Mouse (Mus musculus) gastrocnemius, adult 2 months (tissue): ENCODE data around the gene Hes6. TPM values are rescaled to one million over a fixed set of nuclear protein-coding genes. Genes with fewer than 3 reads are reported as not detected.
A peak's percentile ranks its signal among the peaks of the same experiment; 100 is the strongest.

Source experiments
- DNase-seq: peaks from one replicate; pipeline ENCODE4 v3.0.0; 2022
- H3K27ac ChIP-seq: fragments of 200-600 bp; 2 replicates; pipeline ENCODE4 v1.8.1; 2022; ENCODE audit warnings: mild to moderate bottlenecking
- H3K4me3 ChIP-seq: fragments of 200-600 bp; 2 replicates; pipeline ENCODE4 v1.8.1; 2022; ENCODE audit warnings: mild to moderate bottlenecking, moderate library complexity
- CTCF ChIP-seq: fragments of 200-600 bp; IDR thresholded peaks from 2 replicates; pipeline ENCODE4 v1.8.1; 2022; ENCODE audit warnings: antibody characterized with exemption, mild to moderate bottlenecking, moderate library complexity
- intact Hi-C: fragments of 180-260 bp; cut with DNase I; formaldehyde crosslinking; loops from one replicate; pipeline ENCODE4 v1.15.1; 2025
- total RNA-seq, 2 experiments: library from RNA; stranded (reverse); gene quantifications; 2 replicates each; pipeline ENCODE4 v1.2.3; 2021

Hes6 gene
- total RNA-seq, 2 experiments from 2014 or later = 4.4 to 7.9 TPM

DNA sequence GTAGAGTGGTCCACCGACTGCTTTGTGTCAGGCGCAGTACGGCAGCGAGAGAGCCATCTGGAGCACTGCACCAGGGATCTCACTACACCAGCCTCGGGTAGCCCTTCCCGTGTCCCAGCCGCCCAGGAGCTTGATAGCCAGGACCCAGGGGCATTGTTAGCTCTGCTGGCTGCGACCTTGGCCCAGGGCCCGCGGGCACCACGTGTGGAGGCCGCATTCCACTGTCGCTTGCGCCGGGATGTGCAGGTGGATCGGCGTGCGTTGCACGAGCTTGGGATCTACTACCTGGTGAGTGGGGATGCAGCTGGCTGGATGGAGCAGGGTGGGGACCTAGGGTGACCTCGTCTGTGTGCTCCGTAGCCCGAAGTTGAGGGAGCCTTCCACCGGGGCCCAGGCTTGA is 43.8 kb downstream of the Hes6 start:
- no peak overlapping the region for H3K4me3 ChIP-seq
- intact Hi-C loops = no loop called here
- TF ChIP-seq CTCF = no peak
- DNase-seq = no peak
- H3K27ac ChIP-seq = no peak overlapping the region

DNA sequence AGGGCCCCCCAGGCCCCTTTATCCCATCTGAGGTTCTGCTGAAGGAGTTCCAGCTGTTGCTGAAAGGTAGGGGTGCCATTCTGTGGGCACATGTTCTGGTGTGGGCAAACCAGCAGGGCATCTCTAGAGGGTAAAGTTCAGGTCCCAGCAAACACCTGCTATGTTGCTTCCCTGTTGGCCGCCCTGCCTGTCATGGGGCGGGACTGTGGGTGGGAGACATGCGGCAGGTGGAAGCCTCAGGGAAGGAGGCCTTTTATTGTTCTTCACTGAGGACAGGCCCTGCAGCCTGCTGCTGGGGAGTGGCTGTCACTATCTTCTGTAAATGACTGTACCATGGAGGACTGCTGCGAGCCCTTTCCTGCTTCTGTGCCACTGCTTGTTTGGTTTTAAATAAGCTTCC is 44.4 kb downstream of the Hes6 start:
- intact Hi-C loops = no loop called here

DNA sequence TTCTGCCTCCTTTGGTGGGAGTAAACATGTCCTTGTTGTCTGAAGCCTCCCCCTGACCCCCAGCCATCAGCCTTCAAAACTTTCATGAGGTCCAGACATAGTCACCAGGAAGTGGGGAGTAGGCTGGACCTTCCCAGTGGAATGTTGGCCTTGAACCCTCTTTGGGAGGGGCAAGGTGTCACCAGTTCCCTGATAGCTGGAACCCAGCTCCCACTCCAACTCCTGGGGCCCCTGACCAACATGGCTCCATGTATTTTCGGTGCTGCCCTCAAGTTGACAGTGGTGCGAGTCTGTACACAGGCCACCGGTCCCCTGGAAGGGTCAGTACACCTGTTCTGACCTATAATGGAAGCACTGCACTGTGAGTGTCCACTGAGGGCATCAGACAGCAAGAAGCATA is 46.5 kb downstream of the Hes6 start:
- Histone ChIP-seq H3K4me3 (no peak overlapping the region), H3K27ac (no peak overlapping the region)
- TF ChIP-seq CTCF = no peak
- no peak for DNase-seq
- intact Hi-C loops = no loop called here

More for the DNA sequence above, 44.4 kb downstream of the Hes6 start:
- DNase-seq = no peak
- TF ChIP-seq CTCF = no peak
- H3K27ac ChIP-seq = no peak overlapping the region
- H3K4me3 ChIP-seq = no peak overlapping the region

DNA sequence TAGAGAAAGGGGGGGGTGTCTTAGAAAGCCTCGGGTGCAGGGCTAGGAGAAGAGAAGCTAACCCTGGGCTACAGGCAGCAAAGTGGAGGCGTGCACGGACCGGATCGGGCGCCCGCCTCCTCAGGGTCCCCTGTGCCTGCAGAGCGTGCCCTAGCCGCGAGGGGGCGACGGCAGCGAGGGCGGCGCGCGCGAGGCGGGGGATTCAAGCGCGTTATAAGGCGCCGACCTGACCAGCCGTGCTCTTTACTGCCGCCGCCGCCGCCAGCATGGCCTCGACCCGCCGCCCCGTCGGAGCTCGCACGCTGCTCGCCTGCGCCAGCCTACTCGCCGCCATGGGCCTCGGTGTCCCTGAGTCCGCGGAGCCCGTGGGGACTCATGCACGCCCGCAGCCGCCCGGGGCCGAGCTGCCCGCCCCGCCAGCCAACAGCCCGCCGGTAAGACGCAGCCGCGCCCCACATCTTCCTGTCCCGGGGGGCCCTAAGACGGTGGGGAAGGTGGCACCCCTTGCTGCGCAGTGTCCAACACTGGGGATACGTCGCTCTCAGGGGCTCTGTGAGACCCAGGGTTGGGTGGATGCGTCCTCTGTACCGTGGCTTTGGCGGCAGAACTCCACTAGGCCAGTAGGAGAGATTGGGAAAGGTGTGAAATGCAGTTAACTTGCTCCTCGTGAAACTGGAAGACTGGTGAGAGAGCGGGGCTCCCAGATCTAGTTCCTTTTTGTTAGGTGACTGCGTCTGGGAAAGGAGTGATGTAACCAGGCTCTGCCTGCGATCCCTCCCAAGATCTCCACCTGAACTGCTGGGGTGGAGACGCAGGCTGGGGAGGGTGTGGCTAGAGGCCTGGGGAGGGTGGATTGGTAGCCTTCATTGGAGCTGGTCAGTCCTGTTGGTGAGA is 47.4 kb downstream of the Hes6 start, which contains the start of gene Erfe:
Gene Erfe, plus strand, starts transcription at position 216 of the 894 bp plus-strand sequence.
- H3K27ac ChIP-seq = peak within 1 kb of the TSS; percentile 75
- H3K4me3 ChIP-seq = peak within 1 kb of the TSS; percentile 68
- DNase-seq = peak; percentile 88
- intact Hi-C loops = no loop called here
- TF ChIP-seq CTCF = peak; percentile 95

DNA sequence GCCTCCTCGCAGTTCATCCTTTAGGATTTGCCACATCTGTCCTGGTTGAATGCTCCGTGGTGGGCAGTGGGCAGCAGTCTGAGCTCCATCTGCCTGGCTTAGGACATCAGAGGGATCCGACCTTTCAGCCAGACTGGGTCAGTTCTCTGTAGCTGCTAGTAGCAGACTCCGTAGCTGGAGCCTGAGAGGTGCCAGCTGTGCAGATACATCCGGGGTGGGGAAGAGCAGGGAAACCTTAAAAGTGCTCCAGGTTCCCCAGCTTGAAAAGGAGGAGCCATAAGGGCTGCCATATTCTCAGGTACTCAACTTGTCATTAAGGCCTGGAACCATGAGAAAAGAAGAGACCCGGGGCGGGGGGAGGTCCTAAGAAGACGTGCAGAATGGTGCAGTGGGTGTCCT is 48.0 kb downstream of the Hes6 start:
- Histone ChIP-seq H3K4me3 (peak overlapping the region; percentile 68), H3K27ac (peak overlapping the region; percentile 75)
- DNase-seq = no peak
- TF ChIP-seq CTCF = no peak
- intact Hi-C loops = no loop called here

DNA sequence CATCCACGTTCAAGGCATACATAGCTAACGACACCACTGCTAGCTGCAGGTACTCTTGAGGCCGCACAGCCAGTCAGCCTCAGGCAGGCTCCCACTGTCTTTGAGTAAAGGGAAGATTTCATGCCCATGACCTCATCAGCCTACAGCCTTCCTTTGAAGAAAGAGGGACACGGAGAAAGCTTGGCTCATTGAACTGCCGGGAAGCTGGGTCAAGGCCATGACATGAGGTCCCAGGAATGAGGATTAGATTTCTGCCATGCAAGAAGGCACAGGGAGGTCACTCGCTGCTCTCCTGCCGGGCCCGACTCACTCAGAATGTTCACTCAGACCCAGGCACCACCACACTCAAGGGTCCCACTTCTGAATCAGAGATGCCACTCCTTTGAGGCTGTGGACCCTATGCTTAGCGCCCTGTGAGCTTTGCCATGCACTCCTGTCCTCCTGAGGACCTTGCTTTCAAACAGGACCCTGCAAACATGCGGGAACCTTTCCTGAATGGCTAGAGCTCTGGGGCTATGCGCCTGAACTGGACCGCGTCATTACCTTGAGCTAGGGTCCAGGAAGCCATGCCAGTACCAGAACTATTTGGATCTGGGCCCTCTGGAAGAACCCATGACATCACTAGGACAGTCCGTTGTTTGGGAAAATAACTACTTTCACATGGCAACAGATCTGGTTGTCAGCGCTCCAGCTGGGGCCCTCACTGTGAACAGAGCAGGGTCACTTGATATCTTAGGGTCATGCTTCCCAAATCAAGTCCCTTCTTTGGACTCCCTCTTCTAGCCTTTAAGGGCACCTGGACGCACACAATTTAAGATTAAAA is 48.8 kb downstream of the Hes6 start:
- Histone ChIP-seq H3K4me3 (no peak overlapping the region), H3K27ac (peak overlapping the region; percentile 75)
- intact Hi-C loops = no loop called here
- peak; percentile 68 for DNase-seq
- no peak for TF ChIP-seq CTCF

DNA sequence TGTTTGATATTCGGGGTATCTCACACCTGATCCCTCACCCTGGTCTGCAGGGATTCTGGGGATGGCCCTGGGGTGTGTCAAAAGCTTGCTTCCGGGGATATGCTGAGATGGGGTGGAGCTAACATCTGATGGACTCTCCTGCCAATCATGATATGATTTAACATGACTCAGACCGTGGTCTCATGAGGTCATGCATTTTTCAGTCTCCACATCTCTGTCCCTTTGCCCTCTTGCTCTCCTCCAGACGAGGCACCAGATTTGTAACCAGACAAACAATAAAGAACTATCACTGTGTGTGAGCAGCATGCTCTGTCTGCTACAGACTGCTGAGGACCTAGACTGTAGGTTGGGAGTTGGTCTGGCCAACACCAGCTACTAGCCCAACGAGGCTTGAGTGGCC is 51.7 kb downstream of the Hes6 start:
- no peak for DNase-seq
- Histone ChIP-seq H3K4me3 (no peak overlapping the region), H3K27ac (no peak overlapping the region)
- no peak for TF ChIP-seq CTCF
- intact Hi-C loops = no loop called here

Other genes starting within 250 kb of the Hes6 start
- 10 to 100 TPM; 19.0 to 29.3 TPM for gene Ramp1, start 234.2 kb downstream of the Hes6 start, total RNA-seq
- 10 to 100 TPM; 52.1 to 61.6 TPM for gene Ube2f, start 163.7 kb downstream of the Hes6 start, total RNA-seq
- 10 to 100 TPM in 1 of 2 experiments, 1 to 10 TPM in 1; 8.1 to 11.5 TPM for gene Scly, start 115.7 kb downstream of the Hes6 start, total RNA-seq
- gene Espnl, start 92.0 kb downstream of the Hes6 start, total RNA-seq = not detected
- 10 to 100 TPM; 49.9 to 89.8 TPM for gene Klhl30, start 63.0 kb downstream of the Hes6 start, total RNA-seq
- 1 to 10 TPM in 1 of 2 experiments, under 1 TPM in 1; 0.67 to 1.4 TPM for gene Erfe, start 47.6 kb downstream of the Hes6 start, total RNA-seq
- 10 to 100 TPM; 38.3 to 44.6 TPM for gene Ilkap, start 15.2 kb downstream of the Hes6 start, total RNA-seq
- 10 to 100 TPM in 1 of 2 experiments, 1 to 10 TPM in 1; 3.9 to 10.8 TPM for gene Per2, start 45.3 kb upstream of the Hes6 start, total RNA-seq
- gene Traf3ip1, start 80.6 kb upstream of the Hes6 start, total RNA-seq = 1 to 10 TPM; 3.3 to 4.1 TPM
- gene Asb1, start 126.5 kb upstream of the Hes6 start, total RNA-seq = 10 to 100 TPM; 13.9 to 16.6 TPM